Mouse (Mus musculus) midbrain, postnatal 0 days (tissue): ENCODE results near the gene Krtap19-4. TPM values are rescaled to one million over a fixed set of nuclear protein-coding genes. Genes with fewer than 3 reads are reported as not detected.
A peak's percentile ranks its signal among the peaks of the same experiment; 100 is the strongest.

ENCODE experiments used
- ATAC-seq: fragments of 200-750 bp; cut with Nextera tagmentation; 2 replicates; pipeline ENCODE4 v1.8.0; 2017; ENCODE audit warnings: moderate number of reproducible peaks, mild to moderate bottlenecking, moderate TSS enrichment, moderate library complexity; ENCODE audit not compliant: low FRiP score
- DNase-seq: peaks from one replicate; pipeline ENCODE4 v3.0.0-alpha.2; 2015; ENCODE audit warnings: low spot score
- H3K27ac ChIP-seq: fragments of 300-500 bp; sonication (generic); 2 replicates; pipeline ENCODE4 v1.5.1; 2014; ENCODE audit warnings: low read depth, mild to moderate bottlenecking, low read length, mixed read lengths
- H3K27me3 ChIP-seq: fragments of 300-500 bp; sonication (generic); 2 replicates; pipeline ENCODE4 v1.6.1; 2014; ENCODE audit warnings: low read length, control low read depth, mixed read lengths; ENCODE audit not compliant: insufficient read depth
- H3K36me3 ChIP-seq: fragments of 300-500 bp; sonication (generic); 2 replicates; pipeline ENCODE4 v1.6.1; 2014; ENCODE audit warnings: low read length, control low read depth, mixed read lengths; ENCODE audit not compliant: insufficient read depth
- H3K4me1 ChIP-seq: fragments of 300-500 bp; sonication (generic); 2 replicates; pipeline ENCODE4 v1.6.1; 2014; ENCODE audit warnings: mild to moderate bottlenecking, control low read depth, antibody characterized with exemption, low read length, mixed read lengths; ENCODE audit not compliant: insufficient read depth
- H3K4me2 ChIP-seq: fragments of 300-500 bp; sonication (generic); 2 replicates; pipeline ENCODE4 v1.6.1; 2014; ENCODE audit warnings: low read depth, mild to moderate bottlenecking, low read length, mixed read lengths; ENCODE audit not compliant: poor library complexity, severe bottlenecking
- H3K4me3 ChIP-seq: fragments of 300-500 bp; sonication (generic); 2 replicates; pipeline ENCODE4 v1.5.1; 2014; ENCODE audit warnings: low read depth, mild to moderate bottlenecking, low read length, moderate library complexity
- H3K9ac ChIP-seq: fragments of 300-500 bp; sonication (generic); replicated peaks from 2 replicates; pipeline ENCODE4 v1.6.1; 2014; ENCODE audit warnings: mild to moderate bottlenecking, low read length, moderate library complexity, mixed read lengths; ENCODE audit not compliant: poor library complexity, severe bottlenecking
- H3K9me3 ChIP-seq: fragments of 300-500 bp; sonication (generic); 2 replicates; pipeline ENCODE4 v1.6.1; 2016; ENCODE audit warnings: low read length, control low read depth
- CTCF ChIP-seq: IDR thresholded peaks from 2 replicates; pipeline ENCODE4 v1.5.1; 2016; ENCODE audit warnings: antibody characterized with exemption, mild to moderate bottlenecking
- WGBS: fragments of 180-500 bp; shearing (Covaris S2); extraction: QIAGEN DNeasy Blood & Tissue Kit; methylation state at CpG from one replicate; pipeline ENCODE4 v1.1.7; 2014; 5-methylcytosine and 5-hydroxymethylcytosine counted together
- polyA plus RNA-seq: library from polyadenylated mRNA; unstranded; fragments of >200 nt; fragmentation: Nextera tagmentation; extraction: Ambion mirVana; gene quantifications from 2 replicates; pipeline ENCODE4 v1.2.1, GENCODE M21; 2015
- total RNA-seq: library from RNA; depleted of rRNA; stranded (reverse); fragments of >200 nt; gene quantifications from 2 replicates; pipeline ENCODE4 v1.2.3, GENCODE M21; 2014; rRNA removed

Krtap19-4 gene
- total and polyA plus RNA-seq, 2 experiments from 2014 or later: not detected

DNA sequence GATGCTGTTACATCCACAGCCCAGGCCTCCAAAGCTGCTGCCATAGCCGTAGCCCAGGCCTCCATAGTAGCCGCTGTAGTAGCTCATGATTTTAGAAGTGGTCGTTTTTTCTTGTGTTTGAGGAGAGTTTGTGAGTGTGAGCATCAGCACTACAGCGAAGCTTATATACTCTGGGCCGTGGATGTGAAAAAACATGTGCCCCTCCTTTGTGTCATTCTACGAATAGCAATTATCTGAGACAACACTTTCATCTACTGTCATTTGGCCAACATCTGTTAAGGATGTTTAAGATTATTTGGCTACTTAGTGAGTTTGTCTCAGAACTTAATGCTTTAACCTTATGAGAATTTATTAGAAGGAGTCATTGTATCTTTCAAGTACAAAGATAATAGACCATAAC is 15.6 kb downstream of the Krtap19-4 start, which contains the start of gene Krtap19-1:
Gene Krtap19-1 (minus strand): TSS at position 101 of the 400 bp plus-strand sequence.
- 88% methylated on average over 6 of the region's 6 CpGs for WGBS
- ATAC-seq: no peak
- no peak within 1 kb of the TSS for H3K27ac ChIP-seq

DNA sequence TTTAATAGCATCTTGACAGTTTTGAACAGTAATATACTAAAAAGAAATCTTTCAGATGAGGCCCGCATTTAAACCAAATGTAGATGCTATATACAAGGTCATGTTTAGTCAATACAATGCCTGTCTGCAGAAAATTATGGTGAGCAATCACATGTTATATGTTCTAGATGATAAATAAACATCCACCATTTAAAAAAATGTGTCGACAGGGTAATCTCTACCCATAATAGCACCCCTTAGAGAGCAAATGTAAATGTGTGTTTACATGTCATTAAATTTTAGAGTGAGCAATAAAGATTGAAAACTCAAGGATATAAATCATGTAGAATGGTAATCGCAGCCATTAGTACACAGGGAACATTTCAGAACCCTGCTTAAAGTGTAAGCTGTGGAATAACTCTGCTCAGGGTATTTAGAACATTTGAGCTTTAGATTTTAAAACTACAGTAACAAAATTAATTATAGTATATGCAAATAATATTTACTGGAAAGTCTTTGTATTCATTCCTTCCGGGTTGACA is 19.9 kb downstream of the Krtap19-4 start:
- Histone ChIP-seq H3K4me1 (no peaks in the 10 kb centered on the region), H3K4me2 (no peak overlapping the region), H3K4me3 (no peak overlapping the region), H3K27me3 (no peaks in the 10 kb centered on the region), H3K9me3 (no peaks in the 10 kb centered on the region), H3K36me3 (no peaks in the 10 kb centered on the region), H3K27ac (no peak overlapping the region), H3K9ac (no peak overlapping the region)
- DNase-seq: no peak
- WGBS: 92% methylated on average over 4 of the region's 4 CpGs
- no peak for TF ChIP-seq CTCF
- ATAC-seq: no peak

More for the DNA sequence above, 15.6 kb downstream of the Krtap19-4 start, which contains the start of gene Krtap19-1:
- H3K36me3 ChIP-seq: no peaks in the 10 kb centered on the region
- TF ChIP-seq CTCF: no peak
- H3K27me3 ChIP-seq: no peaks in the 10 kb centered on the region
- H3K4me1 ChIP-seq: no peaks in the 10 kb centered on the region
- no peak within 1 kb of the TSS for H3K4me3 ChIP-seq
- no peak for DNase-seq
- no peak within 1 kb of the TSS for H3K9ac ChIP-seq
- no peaks in the 10 kb centered on the region for H3K9me3 ChIP-seq
- no peak within 1 kb of the TSS for H3K4me2 ChIP-seq

GRCm38 (mm10) chr16:88851450-88851849 is 33.4 kb downstream of the Krtap19-4 start:
- TF ChIP-seq CTCF: peak; percentile 68
- Histone ChIP-seq H3K36me3 (no peaks in the 10 kb centered on the region), H3K27ac (no peak overlapping the region), H3K9ac (no peak overlapping the region), H3K4me2 (no peak overlapping the region), H3K9me3 (no peaks in the 10 kb centered on the region), H3K4me1 (no peaks in the 10 kb centered on the region), H3K4me3 (no peak overlapping the region), H3K27me3 (no peaks in the 10 kb centered on the region)
- WGBS: 14% methylated on average over 5 of the region's 5 CpGs
- ATAC-seq: no peak
- peak; percentile 9 for DNase-seq

DNA sequence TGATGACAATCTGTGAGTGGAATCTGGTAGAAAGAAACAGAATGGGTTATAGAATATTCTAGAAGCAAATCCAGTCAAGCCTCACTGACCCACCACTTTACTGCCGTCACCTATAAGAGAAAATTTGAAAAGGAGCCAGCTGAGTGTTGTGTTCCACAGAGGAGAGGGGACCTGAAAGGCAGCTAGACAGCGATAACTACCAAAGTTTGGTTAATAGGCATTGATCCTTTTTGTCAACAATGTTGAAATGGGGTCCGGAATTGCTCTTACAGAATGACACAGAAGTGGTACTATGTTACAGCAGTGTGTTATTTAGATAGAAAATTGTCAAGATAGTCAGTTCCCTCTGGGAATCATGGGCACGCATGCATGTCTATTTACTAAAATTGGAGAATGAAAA is 36.3 kb downstream of the Krtap19-4 start:
- ATAC-seq: no peak
- 84% methylated on average over 4 of the region's 4 CpGs for WGBS

DNA sequence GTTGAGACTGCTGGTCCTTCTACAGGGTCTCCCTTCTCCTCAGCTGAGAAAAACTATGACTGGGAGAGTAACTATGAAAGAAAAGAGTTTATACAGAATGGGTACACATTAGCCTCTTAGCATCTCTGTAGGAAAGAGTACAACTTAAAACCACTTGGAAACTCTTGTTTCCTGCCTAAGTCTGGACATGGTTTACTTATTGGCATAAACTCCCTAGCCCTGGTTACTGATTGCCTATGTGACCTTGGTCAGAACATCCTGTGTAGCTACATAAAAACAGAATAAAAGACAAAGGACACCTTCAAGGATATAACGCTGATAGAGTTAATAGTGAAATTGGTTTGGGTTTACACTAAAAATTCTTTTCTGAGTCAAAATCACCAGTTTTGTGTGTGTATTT is 37.5 kb downstream of the Krtap19-4 start:
- H3K27ac ChIP-seq: no peak overlapping the region
- no peak for TF ChIP-seq CTCF
- H3K9me3 ChIP-seq: no peaks in the 10 kb centered on the region
- no peaks in the 10 kb centered on the region for H3K27me3 ChIP-seq
- H3K4me2 ChIP-seq: no peak overlapping the region
- ATAC-seq (no peak), DNase-seq (no peak)
- H3K4me1 ChIP-seq: no peaks in the 10 kb centered on the region
- H3K4me3 ChIP-seq: no peak overlapping the region
- no peak overlapping the region for H3K9ac ChIP-seq
- 97% methylated on average over 1 of the region's 1 CpGs for WGBS
- no peaks in the 10 kb centered on the region for H3K36me3 ChIP-seq

More for the DNA sequence above, 36.3 kb downstream of the Krtap19-4 start:
- no peak overlapping the region for H3K9ac ChIP-seq
- DNase-seq: no peak
- no peaks in the 10 kb centered on the region for H3K9me3 ChIP-seq
- H3K4me1 ChIP-seq: no peaks in the 10 kb centered on the region
- no peak overlapping the region for H3K4me3 ChIP-seq
- TF ChIP-seq CTCF: no peak
- no peaks in the 10 kb centered on the region for H3K27me3 ChIP-seq
- H3K4me2 ChIP-seq: no peak overlapping the region
- no peak overlapping the region for H3K27ac ChIP-seq
- no peaks in the 10 kb centered on the region for H3K36me3 ChIP-seq

Other genes with a start within 250 kb of the Krtap19-4 start
- not detected in 2 replicates for gene Krtap26-1, start 237.3 kb downstream of the Krtap19-4 start, total RNA-seq
- gene Krtap26-1, start 237.3 kb downstream of the Krtap19-4 start, polyA plus RNA-seq: not detected in 2 replicates
- not detected in 2 replicates for gene Krtap27-1, start 213.4 kb downstream of the Krtap19-4 start, total RNA-seq
- gene Krtap27-1, start 213.4 kb downstream of the Krtap19-4 start, polyA plus RNA-seq: not detected in 2 replicates
- gene 2310061N02Rik, start 177.1 kb downstream of the Krtap19-4 start, total RNA-seq: not detected in 2 replicates
- not detected in 2 replicates for gene 2310061N02Rik, start 177.1 kb downstream of the Krtap19-4 start, polyA plus RNA-seq
- gene Krtap13-1, start 156.2 kb downstream of the Krtap19-4 start, total RNA-seq: not detected in 2 replicates
- gene Krtap13-1, start 156.2 kb downstream of the Krtap19-4 start, polyA plus RNA-seq: not detected in 2 replicates
- not detected in 2 replicates for gene Krtap13, start 133.5 kb downstream of the Krtap19-4 start, total RNA-seq
- not detected in 2 replicates for gene Krtap13, start 133.5 kb downstream of the Krtap19-4 start, polyA plus RNA-seq
- not detected in 2 replicates for gene 2310034C09Rik, start 126.2 kb downstream of the Krtap19-4 start, total RNA-seq
- gene 2310034C09Rik, start 126.2 kb downstream of the Krtap19-4 start, polyA plus RNA-seq: not detected in 2 replicates
- not detected in 2 replicates for gene 2310057N15Rik, start 110.9 kb downstream of the Krtap19-4 start, total RNA-seq
- gene 2310057N15Rik, start 110.9 kb downstream of the Krtap19-4 start, polyA plus RNA-seq: not detected in 2 replicates
- not detected in 2 replicates for gene Gm5965, start 107.2 kb downstream of the Krtap19-4 start, total RNA-seq
- not detected in 2 replicates for gene Gm5965, start 107.2 kb downstream of the Krtap19-4 start, polyA plus RNA-seq
- gene Gm20741, start 72.9 kb downstream of the Krtap19-4 start, total RNA-seq: not detected in 2 replicates
- gene Gm20741, start 72.9 kb downstream of the Krtap19-4 start, polyA plus RNA-seq: not detected in 2 replicates
- not detected in 2 replicates for gene Krtap15, start 64.9 kb downstream of the Krtap19-4 start, total RNA-seq
- not detected in 2 replicates for gene Krtap15, start 64.9 kb downstream of the Krtap19-4 start, polyA plus RNA-seq
- gene Krtap14, start 58.9 kb downstream of the Krtap19-4 start, total RNA-seq: not detected in 2 replicates
- gene Krtap14, start 58.9 kb downstream of the Krtap19-4 start, polyA plus RNA-seq: not detected in 2 replicates
- gene Krtap19-1, start 15.7 kb downstream of the Krtap19-4 start, total RNA-seq: not detected in 2 replicates
- gene Krtap19-1, start 15.7 kb downstream of the Krtap19-4 start, polyA plus RNA-seq: not detected in 2 replicates
- gene Krtap19-2, start 10.8 kb downstream of the Krtap19-4 start, total RNA-seq: not detected in 2 replicates
- not detected in 2 replicates for gene Krtap19-2, start 10.8 kb downstream of the Krtap19-4 start, polyA plus RNA-seq
- not detected in 2 replicates for gene Krtap19-3, start 7.1 kb downstream of the Krtap19-4 start, total RNA-seq
- not detected in 2 replicates for gene Krtap19-3, start 7.1 kb downstream of the Krtap19-4 start, polyA plus RNA-seq
- gene Krtap19-5, start 11.4 kb upstream of the Krtap19-4 start, total RNA-seq: not detected in 2 replicates
- not detected in 2 replicates for gene Krtap19-5, start 11.4 kb upstream of the Krtap19-4 start, polyA plus RNA-seq
- not detected in 2 replicates for gene Krtap19-9b, start 47.2 kb upstream of the Krtap19-4 start, total RNA-seq
- gene Krtap19-9b, start 47.2 kb upstream of the Krtap19-4 start, polyA plus RNA-seq: not detected in 2 replicates
- gene Krtap16-3, start 77.8 kb upstream of the Krtap19-4 start, total RNA-seq: not detected in 2 replicates
- gene Krtap16-3, start 77.8 kb upstream of the Krtap19-4 start, polyA plus RNA-seq: not detected in 2 replicates
- gene Krtap22-2, start 125.7 kb upstream of the Krtap19-4 start, total RNA-seq: not detected in 2 replicates
- not detected in 2 replicates for gene Krtap22-2, start 125.7 kb upstream of the Krtap19-4 start, polyA plus RNA-seq
- not detected in 2 replicates for gene Gm10229, start 130.2 kb upstream of the Krtap19-4 start, total RNA-seq
- not detected in 2 replicates for gene Gm10229, start 130.2 kb upstream of the Krtap19-4 start, polyA plus RNA-seq
- not detected in 2 replicates for gene Krtap6-1, start 146.6 kb upstream of the Krtap19-4 start, total RNA-seq
- gene Krtap6-1, start 146.6 kb upstream of the Krtap19-4 start, polyA plus RNA-seq: not detected in 2 replicates
- not detected in 2 replicates for gene Gm10228, start 156.4 kb upstream of the Krtap19-4 start, total RNA-seq
- not detected in 2 replicates for gene Gm10228, start 156.4 kb upstream of the Krtap19-4 start, polyA plus RNA-seq
- not detected in 2 replicates for gene Krtap6-5, start 162.8 kb upstream of the Krtap19-4 start, total RNA-seq
- not detected in 2 replicates for gene Krtap6-5, start 162.8 kb upstream of the Krtap19-4 start, polyA plus RNA-seq
- not detected in 2 replicates for gene 1110025L11Rik, start 178.9 kb upstream of the Krtap19-4 start, total RNA-seq
- gene 1110025L11Rik, start 178.9 kb upstream of the Krtap19-4 start, polyA plus RNA-seq: not detected in 2 replicates
- not detected in 2 replicates for gene Krtap6-3, start 198.9 kb upstream of the Krtap19-4 start, total RNA-seq
- gene Krtap6-3, start 198.9 kb upstream of the Krtap19-4 start, polyA plus RNA-seq: not detected in 2 replicates